Mouse (Mus musculus) E14TG2a.4 (cell line): ENCODE measurements around the gene Gpm6a.

Source experiments
- CTCF ChIP-seq: conservative IDR thresholded peaks from 2 replicates; pipeline ENCODE4 v1.5.1; 2014; ENCODE audit warnings: low read length
- NANOG ChIP-seq: IDR thresholded peaks from 2 replicates; pipeline ENCODE4 v1.6.1; 2014; ENCODE audit warnings: borderline replicate concordance, low read length, mixed read lengths

GRCm38 (mm10) chr8:55103891-55104481 is 149.3 kb downstream of the Gpm6a start:
- no peak for TF ChIP-seq CTCF
- TF ChIP-seq NANOG: no peak
